Mouse (Mus musculus) embryo, embryonic 11 days (tissue): ENCODE results near the gene Ppp1r36.
A peak's percentile ranks its signal among the peaks of the same experiment; 100 is the strongest.
"Not testable (repeated sequence)": the region's sequence is repeated elsewhere in the genome, so short reads cannot be mapped to it uniquely, and the experiment has no call there.

Experiments used
- DNase-seq: peaks from one replicate; pipeline ENCODE4 v3.0.0-alpha.2; 2015

Gene Ppp1r36

GRCm38 (mm10) chr12:76458445-76458844 lies 41.1 kb downstream of the Ppp1r36 start:
- DNase-seq, result not testable (repeated sequence)

DNA sequence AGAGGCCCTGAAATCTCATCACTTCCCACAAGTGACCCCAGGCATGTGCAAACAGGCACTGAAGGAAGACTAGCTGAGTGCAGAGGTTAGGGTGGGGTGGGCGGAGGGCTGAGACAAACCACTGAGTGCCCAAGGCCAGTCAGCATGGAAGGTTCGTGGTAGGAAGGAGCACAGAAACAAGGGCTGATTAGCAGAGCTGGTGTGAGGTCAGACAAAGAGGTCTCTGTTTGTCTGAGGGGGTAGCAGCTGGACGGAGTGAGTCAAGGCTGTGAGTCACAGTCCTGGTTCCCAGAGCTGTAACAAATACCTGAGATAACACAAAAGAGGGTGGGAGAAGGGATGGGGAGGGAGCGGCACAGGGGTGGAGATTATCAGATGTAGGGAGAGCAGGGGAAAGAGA lies 41.7 kb downstream of the Ppp1r36 start:
- DNase-seq, result no peak

DNA sequence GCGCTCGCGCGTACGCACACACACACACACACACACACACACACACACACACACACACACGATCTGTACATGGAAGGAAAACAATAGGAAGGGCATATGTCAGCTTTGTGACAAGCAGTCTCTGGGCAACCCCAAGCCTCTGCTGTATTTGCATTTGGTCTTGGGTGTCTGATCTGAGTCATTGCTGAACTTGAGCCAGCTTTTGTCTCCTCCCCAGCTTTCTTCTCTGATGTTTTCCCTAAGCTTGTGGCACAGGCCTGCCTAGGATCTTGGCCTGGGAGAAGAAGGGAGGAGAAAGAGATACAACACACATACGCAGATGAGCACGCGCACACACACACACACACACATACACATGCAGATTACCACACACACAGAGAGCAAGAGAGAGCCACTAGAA lies 46.1 kb downstream of the Ppp1r36 start:
- DNase-seq, result no peak

DNA sequence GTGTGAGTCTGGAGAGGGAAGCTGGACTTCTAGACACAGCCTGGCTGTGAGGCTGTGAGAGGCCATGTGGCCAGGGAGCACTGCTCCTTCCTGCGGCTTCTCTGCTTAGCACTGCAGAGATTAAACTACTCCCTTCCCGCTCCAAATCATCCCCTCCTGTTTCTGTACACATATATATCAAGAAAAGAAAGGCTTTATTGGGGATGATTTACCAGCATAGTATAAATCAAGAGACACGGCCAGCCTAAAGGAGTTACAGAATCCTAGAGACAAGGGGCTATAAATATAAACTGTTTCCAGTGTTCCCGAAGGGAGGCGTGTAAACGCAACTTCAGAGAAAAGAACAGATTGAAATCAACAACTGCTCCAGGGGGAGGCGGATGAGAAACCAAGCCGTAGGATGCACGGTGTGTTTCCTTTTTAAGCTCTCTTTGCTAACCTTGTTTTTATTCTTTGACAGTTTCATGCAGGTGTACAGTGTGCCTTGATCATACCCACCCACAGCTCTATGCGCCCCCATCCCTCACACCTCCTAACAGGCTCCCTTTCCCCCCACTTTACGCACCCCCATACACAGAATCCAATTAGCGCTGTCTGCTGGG lies 47.4 kb downstream of the Ppp1r36 start:
- no peak for DNase-seq

- no peak for DNase-seq
Observed at GRCm38 (mm10) chr12:76466651-76467050, 49.3 kb downstream of the Ppp1r36 start.

- DNase-seq, result no peak
Observed at GRCm38 (mm10) chr12:76467256-76467655, 49.9 kb downstream of the Ppp1r36 start.

DNA sequence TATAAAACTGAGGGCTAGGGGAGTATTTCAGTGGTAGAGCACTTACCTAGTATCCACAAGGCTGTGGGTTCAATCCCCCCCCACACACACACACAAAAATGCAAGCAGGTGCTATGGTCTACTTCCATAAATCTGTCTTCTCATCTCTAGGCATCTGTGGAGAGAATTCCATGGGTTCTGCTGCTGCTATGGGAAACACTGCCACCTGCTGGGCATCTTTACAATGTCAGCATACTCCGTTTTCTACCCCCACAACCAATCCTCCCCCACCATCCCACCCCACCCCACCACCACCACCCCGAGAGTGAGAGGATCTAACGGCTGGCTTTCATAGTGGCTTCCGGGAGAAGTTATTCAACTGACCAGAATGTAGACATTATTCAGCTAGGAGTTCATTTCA lies 54.7 kb downstream of the Ppp1r36 start:
- peak; percentile 78 for DNase-seq

GRCm38 (mm10) chr12:76473562-76474245 lies 56.4 kb downstream of the Ppp1r36 start:
- DNase-seq, result no peak

- no peak for DNase-seq
Observed at GRCm38 (mm10) chr12:76474246-76474583, 56.9 kb downstream of the Ppp1r36 start.

DNA sequence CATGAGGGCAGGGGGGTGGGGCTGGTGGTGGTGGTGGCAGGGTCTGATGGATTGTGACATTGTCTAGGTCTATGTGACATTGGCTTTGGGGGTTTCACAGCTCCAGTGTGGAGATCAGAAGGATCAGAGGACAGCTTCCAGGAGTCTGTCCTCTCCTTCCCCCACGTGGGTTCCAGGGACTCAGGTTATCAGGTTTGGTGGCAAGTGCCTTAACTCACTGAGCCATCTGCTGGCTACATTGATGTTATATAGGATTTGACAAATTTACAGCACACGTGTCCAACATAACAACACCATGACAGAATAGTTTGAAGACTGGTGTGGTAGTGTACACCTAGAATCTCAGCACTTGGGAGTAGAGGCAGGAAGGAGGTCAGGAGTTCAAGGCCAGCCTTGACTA lies 57.5 kb downstream of the Ppp1r36 start:
- DNase-seq, result no peak

- no peak for DNase-seq
Observed at GRCm38 (mm10) chr12:76476146-76476545, 58.8 kb downstream of the Ppp1r36 start.

DNA sequence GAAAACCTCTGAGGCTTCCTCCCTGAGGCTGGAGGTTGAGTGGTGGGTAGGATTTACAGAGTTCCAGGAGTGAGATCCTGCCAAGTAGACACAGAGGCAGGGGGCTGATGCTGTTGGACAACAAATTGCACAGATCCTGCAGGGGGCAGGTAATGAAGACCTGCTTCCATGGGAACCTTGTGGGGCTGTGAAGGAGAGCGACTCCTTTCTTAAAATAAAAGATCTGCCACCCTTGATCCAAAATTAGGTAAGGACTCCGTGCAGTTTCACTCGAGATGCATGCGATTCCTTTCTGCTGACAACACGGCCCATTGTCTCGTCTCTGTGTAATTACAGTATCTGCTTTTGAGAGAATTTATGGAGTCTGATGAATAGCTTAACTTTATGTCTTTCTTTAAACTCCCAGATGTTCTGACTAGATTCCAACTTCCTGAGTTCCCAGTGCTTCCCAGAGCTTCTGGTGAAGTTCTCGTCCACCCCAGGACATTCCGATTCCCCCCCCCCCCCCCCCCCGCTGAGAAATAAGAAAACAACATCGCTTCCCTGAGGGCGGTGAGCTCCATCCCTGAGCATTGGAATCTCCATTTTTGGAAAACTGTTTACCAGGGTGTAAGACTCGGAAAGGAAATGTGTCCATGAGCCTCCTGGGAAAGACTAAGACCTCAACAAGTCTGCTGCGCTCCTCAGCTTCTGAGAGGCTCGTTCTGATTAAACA lies 61.1 kb downstream of the Ppp1r36 start:
- no peak for DNase-seq

GRCm38 (mm10) chr12:76479174-76479573 lies 61.8 kb downstream of the Ppp1r36 start:
- no peak for DNase-seq

DNA sequence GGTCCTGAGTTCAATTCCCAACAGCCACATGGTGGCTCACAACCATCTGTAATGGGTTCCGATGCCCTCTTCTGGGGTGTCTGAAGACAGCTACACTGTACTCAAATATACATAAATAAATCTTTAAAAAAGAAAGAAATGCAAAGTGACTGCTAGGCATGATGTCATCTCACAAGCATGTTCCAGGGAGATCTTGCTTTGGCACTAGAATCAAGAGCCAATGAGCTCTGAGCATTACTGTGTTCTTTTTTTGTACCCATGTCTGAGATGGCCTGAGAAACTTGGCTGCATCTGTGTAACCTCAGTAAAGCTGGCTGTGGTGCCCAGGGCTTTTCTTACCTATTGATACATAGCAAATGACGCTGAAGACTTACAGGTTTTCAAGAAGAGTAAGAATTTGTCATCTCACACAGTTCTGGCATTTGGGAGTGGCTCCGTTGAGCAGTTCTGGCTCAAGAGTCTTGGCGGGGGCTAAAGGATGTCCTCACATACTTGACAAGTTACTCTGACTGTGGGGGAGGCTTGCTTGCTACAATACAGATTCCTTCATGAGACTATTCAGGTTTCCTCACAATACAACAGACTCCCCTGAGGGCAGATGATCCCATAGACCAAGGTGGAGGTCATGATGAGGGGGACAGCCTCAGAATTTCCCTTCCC lies 62.6 kb downstream of the Ppp1r36 start:
- no peak for DNase-seq

DNA sequence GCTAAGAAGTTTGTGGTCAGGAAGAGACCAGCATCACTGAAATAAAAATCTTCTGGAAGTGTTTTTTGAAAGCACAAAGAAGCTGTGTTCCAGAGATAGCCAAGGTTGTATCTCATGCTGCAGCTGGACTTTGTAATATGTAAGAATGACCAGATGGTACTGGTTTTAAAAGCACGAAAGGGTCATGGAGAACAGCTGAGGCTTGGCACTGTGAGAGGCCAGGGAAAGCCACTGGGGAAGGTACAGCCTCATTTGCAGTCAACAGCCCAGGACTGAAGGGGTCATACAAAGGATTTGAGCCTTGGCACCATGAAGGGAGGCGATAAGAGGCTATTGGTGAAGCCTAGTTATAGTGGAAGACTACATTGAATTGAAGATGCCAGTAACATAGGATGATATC lies 65.1 kb downstream of the Ppp1r36 start:
- DNase-seq, result no peak

- DNase-seq, result no peak
Observed at GRCm38 (mm10) chr12:76482948-76483347, 65.6 kb downstream of the Ppp1r36 start.

GRCm38 (mm10) chr12:76484881-76485280 lies 67.5 kb downstream of the Ppp1r36 start:
- DNase-seq, result no peak

- no peak for DNase-seq
Observed at GRCm38 (mm10) chr12:76485381-76485780, 68.0 kb downstream of the Ppp1r36 start.

DNA sequence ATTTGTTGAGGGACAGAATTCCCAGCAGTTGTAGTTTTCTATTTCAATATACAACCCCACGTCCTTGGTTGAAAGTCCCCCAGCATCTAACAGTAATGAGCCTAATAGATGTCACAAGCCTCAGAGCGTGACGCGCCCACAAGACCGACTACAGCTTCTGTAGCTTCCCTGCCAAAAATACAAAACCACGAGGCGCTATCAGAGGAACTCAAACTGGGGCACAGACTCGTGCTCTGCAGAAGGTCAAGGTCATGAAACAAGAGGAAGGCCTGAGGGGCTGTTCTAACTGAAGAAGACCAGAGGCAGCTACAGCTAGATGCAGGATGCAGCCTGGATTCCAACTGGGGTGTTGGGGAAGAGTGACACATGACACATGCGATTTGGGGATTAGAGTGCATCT lies 69.6 kb downstream of the Ppp1r36 start:
- DNase-seq, result no peak
